Mouse (Mus musculus) liver, embryonic 15.5 days (tissue): ENCODE measurements around the gene Fam198a. TPM values are rescaled to one million over a fixed set of nuclear protein-coding genes. Genes with fewer than 3 reads are reported as not detected.

ENCODE experiments used
- ATAC-seq: fragments of 200-750 bp; cut with Nextera tagmentation; 2 replicates; pipeline ENCODE4 v1.8.0; 2017; ENCODE audit warnings: moderate number of reproducible peaks, mild to moderate bottlenecking, moderate library complexity; ENCODE audit not compliant: insufficient read depth
- H3K27ac ChIP-seq: fragments of 300-500 bp; sonication (generic); replicated peaks from 2 replicates; pipeline ENCODE4 v1.5.1; 2015; ENCODE audit warnings: mild to moderate bottlenecking, inconsistent platforms
- H3K27me3 ChIP-seq: fragments of 300-500 bp; sonication (generic); 2 replicates; pipeline ENCODE4 v1.6.1; 2015; ENCODE audit warnings: mild to moderate bottlenecking, inconsistent platforms
- H3K36me3 ChIP-seq: fragments of 300-500 bp; sonication (generic); replicated peaks from 2 replicates; pipeline ENCODE4 v1.6.1; 2015; ENCODE audit warnings: moderate library complexity, mild to moderate bottlenecking, inconsistent platforms
- H3K4me1 ChIP-seq: fragments of 300-500 bp; sonication (generic); replicated peaks from 2 replicates; pipeline ENCODE4 v1.6.1; 2015; ENCODE audit warnings: inconsistent platforms
- H3K4me2 ChIP-seq: fragments of 300-500 bp; sonication (generic); 2 replicates; pipeline ENCODE4 v1.6.1; 2015; ENCODE audit warnings: moderate library complexity, mild to moderate bottlenecking, inconsistent platforms
- H3K4me3 ChIP-seq: fragments of 300-500 bp; sonication (generic); replicated peaks from 2 replicates; pipeline ENCODE4 v1.5.1; 2015; ENCODE audit warnings: mild to moderate bottlenecking, inconsistent platforms
- H3K9ac ChIP-seq: fragments of 300-500 bp; sonication (generic); 2 replicates; pipeline ENCODE4 v1.6.1; 2015; ENCODE audit warnings: moderate library complexity, mild to moderate bottlenecking, inconsistent platforms
- H3K9me3 ChIP-seq: fragments of 300-500 bp; sonication (generic); replicated peaks from 2 replicates; pipeline ENCODE4 v1.6.1; 2016; ENCODE audit warnings: inconsistent platforms
- WGBS: fragments of 180-500 bp; shearing (Covaris S2); methylation state at CpG from one replicate; pipeline ENCODE4 v1.1.7; 2015; ENCODE audit warnings: mixed read lengths; ENCODE audit not compliant: insufficient replicate concordance; 5-methylcytosine and 5-hydroxymethylcytosine counted together
- polyA plus RNA-seq: library from polyadenylated mRNA; unstranded; fragments of >200 nt; fragmentation: Nextera tagmentation; extraction: Ambion mirVana; gene quantifications from 2 replicates; pipeline ENCODE4 v1.2.1, GENCODE M21; 2015

Fam198a gene
- polyA plus RNA-seq, 1 experiment from 2014 or later: 0.24 TPM

DNA sequence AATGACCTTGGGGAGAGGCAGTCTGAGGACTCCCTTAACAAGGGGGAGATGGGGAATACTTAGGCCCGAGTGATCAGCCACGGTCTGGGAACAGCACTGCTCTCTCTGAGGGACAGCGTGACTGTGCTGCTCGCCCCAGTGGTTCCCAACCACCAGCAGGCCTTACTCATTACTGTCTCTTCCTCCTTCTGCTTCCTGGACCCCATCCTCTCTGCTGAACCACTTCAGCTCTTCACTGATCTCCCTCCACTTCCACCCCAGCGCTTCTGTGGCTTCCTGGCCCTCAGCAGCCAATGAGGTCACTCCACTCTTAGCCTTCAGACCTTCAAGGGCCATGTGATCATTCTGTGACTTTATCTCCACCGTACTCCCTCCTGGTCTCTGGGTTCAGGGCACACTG, 41.2 kb upstream of the Fam198a start:
- Histone ChIP-seq H3K9ac (no peak overlapping the region), H3K27me3 (no peaks in the 10 kb centered on the region), H3K36me3 (no peaks in the 10 kb centered on the region), H3K4me3 (no peak overlapping the region), H3K9me3 (no peaks in the 10 kb centered on the region), H3K4me2 (no peak overlapping the region), H3K4me1 (0 out of 2 replicates have a peak, but pooled peaks cover 4% of the 10 kb centered on the region), H3K27ac (no peak overlapping the region)
- 24% methylated on average over 6 of the region's 6 CpGs for WGBS
- ATAC-seq: no peak

DNA sequence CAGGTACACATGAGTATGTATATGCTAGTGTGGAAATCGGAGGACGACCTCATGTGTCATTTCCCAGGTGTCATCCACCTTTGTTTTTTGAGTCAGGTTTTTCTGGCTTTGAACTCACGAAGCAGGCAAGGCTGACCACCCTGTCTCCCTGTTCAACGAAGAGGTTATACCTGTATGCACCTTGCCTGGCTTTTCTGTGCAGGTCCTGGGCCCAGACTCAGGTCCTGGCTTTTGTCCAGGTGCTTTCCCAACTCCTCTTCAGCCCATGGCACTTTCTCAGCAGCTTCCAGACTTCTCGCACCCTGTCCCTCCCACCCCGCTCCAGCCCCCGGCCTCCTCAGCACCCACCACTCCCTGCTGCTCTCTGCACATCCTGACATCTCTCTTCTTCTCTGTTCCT, 39.6 kb upstream of the Fam198a start:
- Histone ChIP-seq H3K36me3 (no peaks in the 10 kb centered on the region), H3K27me3 (no peaks in the 10 kb centered on the region), H3K4me1 (peaks cover 11% of the 10 kb centered on the region), H3K4me2 (no peak overlapping the region), H3K9me3 (no peaks in the 10 kb centered on the region), H3K9ac (no peak overlapping the region), H3K4me3 (no peak overlapping the region), H3K27ac (no peak overlapping the region)
- no peak for ATAC-seq
- WGBS: 75% methylated on average over 7 of the region's 7 CpGs

DNA sequence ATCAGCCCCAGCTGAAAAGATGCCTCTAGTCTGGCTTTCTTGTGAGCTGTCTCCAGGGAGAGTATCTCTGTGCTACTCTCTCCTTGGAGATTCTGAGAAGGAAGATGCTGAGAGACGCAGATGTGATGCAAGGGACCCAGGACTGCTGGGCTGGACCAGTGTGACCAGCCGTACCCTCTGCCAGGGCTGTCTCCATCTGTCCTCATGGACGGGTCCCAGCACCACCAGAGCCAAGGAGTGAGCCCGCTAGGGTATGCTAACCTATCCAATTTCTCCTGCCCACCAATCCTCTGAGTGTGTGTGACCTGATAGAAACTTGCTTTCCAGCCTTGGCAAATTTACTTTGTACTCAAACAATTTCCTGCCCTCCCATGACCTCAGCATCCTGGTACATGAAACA, 38.0 kb upstream of the Fam198a start:
- WGBS: 56% methylated on average over 4 of the region's 4 CpGs
- Histone ChIP-seq H3K4me1 (peaks cover 13% of the 10 kb centered on the region), H3K4me2 (no peak overlapping the region), H3K4me3 (no peak overlapping the region), H3K36me3 (no peaks in the 10 kb centered on the region), H3K9me3 (no peaks in the 10 kb centered on the region), H3K9ac (no peak overlapping the region), H3K27ac (no peak overlapping the region), H3K27me3 (no peaks in the 10 kb centered on the region)
- no peak for ATAC-seq

DNA sequence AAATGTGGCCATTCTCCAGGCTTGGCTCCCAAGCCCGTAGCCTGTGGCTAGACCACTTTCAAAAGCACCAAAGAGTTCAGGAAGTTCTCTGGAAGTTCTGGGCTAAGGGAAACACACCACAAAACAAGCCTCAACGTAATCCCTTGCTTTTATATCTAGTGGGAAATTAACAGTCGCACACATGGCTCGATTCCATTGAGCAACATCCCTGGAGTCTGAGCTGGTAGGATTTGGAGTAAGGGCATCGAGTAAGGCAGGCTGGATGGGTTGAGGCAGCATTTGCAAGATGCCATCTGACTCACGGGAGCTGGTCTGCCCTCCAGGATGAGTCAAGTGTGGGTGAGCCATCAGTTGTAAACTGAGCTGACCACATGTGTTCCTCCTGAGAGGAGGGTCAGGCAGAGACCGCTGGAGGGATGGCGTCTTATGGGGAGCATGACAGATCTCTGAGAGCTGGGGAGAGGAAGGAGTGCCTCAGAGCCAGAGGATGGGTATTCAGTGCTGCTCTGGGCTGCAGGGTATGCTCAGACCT, 36.5 kb upstream of the Fam198a start:
- WGBS: 60% methylated on average over 8 of the region's 8 CpGs
- peaks cover 13% of the 10 kb centered on the region for H3K4me1 ChIP-seq
- no peak for ATAC-seq
- H3K9me3 ChIP-seq: no peaks in the 10 kb centered on the region
- H3K9ac ChIP-seq: no peak overlapping the region
- no peak overlapping the region for H3K27ac ChIP-seq
- no peak overlapping the region for H3K4me3 ChIP-seq
- H3K27me3 ChIP-seq: no peaks in the 10 kb centered on the region
- H3K36me3 ChIP-seq: no peaks in the 10 kb centered on the region
- no peak overlapping the region for H3K4me2 ChIP-seq

DNA sequence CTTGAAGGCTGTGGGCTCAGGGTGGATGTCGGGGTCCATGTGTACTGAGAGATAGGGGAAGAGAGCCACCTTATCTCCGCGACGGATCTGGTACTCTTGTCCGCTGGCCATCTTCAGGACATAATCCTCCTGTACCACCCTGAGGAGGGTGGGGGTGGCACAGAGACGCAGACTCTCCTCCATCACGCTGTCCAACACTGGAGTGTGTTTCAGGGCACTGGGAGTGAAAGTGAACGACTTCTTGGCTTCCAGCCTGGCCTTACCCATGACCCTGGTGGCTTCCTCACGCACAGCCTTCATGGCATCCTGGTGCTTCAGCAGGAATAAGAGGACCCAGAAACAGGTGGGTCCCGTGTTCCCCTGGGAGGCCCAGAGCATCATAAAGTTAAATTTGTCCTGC, 35.7 kb upstream of the Fam198a start:
- H3K4me2 ChIP-seq: no peak overlapping the region
- H3K4me1 ChIP-seq: peaks cover 13% of the 10 kb centered on the region
- H3K27me3 ChIP-seq: no peaks in the 10 kb centered on the region
- no peak overlapping the region for H3K27ac ChIP-seq
- WGBS: 59% methylated on average over 10 of the region's 10 CpGs
- no peak overlapping the region for H3K4me3 ChIP-seq
- H3K9me3 ChIP-seq: no peaks in the 10 kb centered on the region
- H3K9ac ChIP-seq: no peak overlapping the region
- H3K36me3 ChIP-seq: no peaks in the 10 kb centered on the region
- ATAC-seq: no peak

DNA sequence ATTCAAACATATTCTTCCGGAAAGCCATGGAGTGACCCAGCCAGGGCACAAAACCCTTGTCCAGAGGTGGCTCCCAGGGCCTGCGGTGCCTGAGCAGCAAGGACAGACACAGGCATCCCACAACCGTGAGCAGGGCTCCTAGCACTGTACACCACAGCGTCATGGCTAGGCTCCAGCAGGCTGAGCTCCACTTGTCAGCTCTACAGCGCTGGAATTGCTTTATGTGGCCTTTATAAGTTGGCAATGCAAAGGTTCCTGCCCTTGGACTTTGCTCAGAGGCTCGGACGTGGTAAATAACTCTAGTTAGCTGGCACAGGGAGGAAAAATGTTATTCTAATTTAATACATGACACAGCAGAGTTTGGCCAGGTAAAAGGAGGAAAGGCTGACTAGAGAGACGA, 34.7 kb upstream of the Fam198a start, which contains the start of gene Cyp8b1:
Gene Cyp8b1 (minus strand): TSS at position 204 of the 400 bp plus-strand sequence.
- no peak within 1 kb of the TSS; the same call in 1 of the 2 replicates for H3K27ac ChIP-seq
- H3K9ac ChIP-seq: no peak within 1 kb of the TSS
- H3K36me3 ChIP-seq: no peaks in the 10 kb centered on the region
- no peak within 1 kb of the TSS for H3K4me3 ChIP-seq
- 58% methylated on average over 8 of the region's 8 CpGs for WGBS
- no peaks in the 10 kb centered on the region for H3K27me3 ChIP-seq
- H3K4me1 ChIP-seq: peaks cover 13% of the 10 kb centered on the region
- no peaks in the 10 kb centered on the region for H3K9me3 ChIP-seq
- H3K4me2 ChIP-seq: no peak within 1 kb of the TSS
- ATAC-seq: peak; percentile 53; the same call in 1 of the 2 replicates

DNA sequence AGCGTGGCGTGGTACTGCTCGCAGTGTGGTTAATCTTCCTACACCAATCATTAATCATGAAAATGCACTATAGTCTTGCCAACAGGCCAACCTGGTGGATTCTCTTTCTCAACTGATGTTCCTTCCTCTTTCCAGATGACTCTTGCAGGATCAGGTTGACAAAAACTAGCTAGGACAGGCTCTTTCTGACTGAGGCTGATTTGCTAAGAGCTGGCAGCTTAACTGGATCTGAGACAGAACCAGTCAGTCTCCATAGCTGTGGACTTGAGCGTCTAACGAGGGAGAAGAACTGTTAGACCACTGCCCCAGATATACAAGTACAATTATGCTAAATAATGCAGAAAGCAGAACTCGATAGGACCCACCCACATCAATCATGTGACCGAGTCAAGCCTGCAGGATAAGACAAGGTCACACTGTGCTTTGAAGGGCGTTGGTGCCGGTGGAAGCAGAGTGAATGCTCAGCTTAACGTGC, 31.7 kb upstream of the Fam198a start:
- Histone ChIP-seq H3K4me1 (peaks cover 13% of the 10 kb centered on the region), H3K4me3 (no peak overlapping the region), H3K9me3 (no peaks in the 10 kb centered on the region), H3K4me2 (no peak overlapping the region), H3K27ac (no peak overlapping the region), H3K36me3 (no peaks in the 10 kb centered on the region), H3K27me3 (no peaks in the 10 kb centered on the region), H3K9ac (no peak overlapping the region)
- WGBS: 42% methylated on average over 10 of the region's 10 CpGs
- ATAC-seq: no peak

DNA sequence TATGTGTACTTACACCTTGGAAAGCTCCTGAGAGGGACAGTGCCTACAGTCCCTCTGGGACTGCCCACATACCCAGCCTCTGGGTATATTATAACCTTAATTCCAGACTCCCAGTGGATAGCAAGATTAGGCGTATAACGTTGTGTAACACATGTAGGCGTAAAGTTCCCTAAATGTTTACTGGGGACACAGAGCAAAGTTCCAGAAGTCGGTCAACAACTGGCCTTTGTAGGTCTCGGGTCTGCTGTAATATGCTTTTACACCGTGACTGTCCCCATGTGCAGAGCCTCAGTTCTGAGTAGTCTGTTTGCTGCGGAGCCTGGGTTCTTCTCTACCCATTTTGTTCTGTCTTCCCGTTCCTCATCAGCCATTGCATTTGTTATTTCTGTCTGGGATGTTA, 27.3 kb upstream of the Fam198a start:
- H3K27me3 ChIP-seq: no peaks in the 10 kb centered on the region
- H3K27ac ChIP-seq: peak overlapping the region; percentile 76
- peak; percentile 72 for ATAC-seq
- H3K4me2 ChIP-seq: 0 out of 2 replicates have a peak overlapping the region, but pooled peaks have one; percentile 5
- 52% methylated on average over 8 of the region's 8 CpGs for WGBS
- H3K4me1 ChIP-seq: peaks cover 17% of the 10 kb centered on the region
- H3K4me3 ChIP-seq: no peak overlapping the region
- H3K9ac ChIP-seq: no peak overlapping the region
- H3K9me3 ChIP-seq: no peaks in the 10 kb centered on the region
- H3K36me3 ChIP-seq: no peaks in the 10 kb centered on the region

DNA sequence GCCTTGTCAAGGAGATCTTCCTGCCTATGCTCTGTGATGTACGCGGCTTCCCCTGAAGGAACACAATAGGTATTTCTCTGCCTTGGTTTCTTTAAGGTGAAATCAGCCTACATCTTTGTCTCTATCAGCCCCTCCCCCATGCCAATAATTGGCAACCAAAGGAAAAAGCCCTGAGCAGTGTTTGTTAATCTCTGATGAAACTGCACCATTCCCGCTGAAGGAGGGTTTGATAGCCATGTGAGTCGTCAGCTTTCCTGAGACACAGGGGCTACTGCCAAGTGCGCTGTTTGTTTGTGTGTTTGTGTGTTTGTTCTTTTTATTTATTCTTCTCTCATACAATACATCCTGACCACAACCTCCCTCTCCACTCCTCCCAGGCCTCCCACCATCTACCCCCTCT, 26.9 kb upstream of the Fam198a start:
- no peaks in the 10 kb centered on the region for H3K9me3 ChIP-seq
- H3K27me3 ChIP-seq: no peaks in the 10 kb centered on the region
- peak overlapping the region; percentile 5; the same call in 1 of the 2 replicates for H3K4me2 ChIP-seq
- no peak for ATAC-seq
- no peak overlapping the region for H3K4me3 ChIP-seq
- 64% methylated on average over 5 of the region's 5 CpGs for WGBS
- H3K9ac ChIP-seq: no peak overlapping the region
- peaks cover 17% of the 10 kb centered on the region for H3K4me1 ChIP-seq
- no peaks in the 10 kb centered on the region for H3K36me3 ChIP-seq
- peak overlapping the region; percentile 76 for H3K27ac ChIP-seq

DNA sequence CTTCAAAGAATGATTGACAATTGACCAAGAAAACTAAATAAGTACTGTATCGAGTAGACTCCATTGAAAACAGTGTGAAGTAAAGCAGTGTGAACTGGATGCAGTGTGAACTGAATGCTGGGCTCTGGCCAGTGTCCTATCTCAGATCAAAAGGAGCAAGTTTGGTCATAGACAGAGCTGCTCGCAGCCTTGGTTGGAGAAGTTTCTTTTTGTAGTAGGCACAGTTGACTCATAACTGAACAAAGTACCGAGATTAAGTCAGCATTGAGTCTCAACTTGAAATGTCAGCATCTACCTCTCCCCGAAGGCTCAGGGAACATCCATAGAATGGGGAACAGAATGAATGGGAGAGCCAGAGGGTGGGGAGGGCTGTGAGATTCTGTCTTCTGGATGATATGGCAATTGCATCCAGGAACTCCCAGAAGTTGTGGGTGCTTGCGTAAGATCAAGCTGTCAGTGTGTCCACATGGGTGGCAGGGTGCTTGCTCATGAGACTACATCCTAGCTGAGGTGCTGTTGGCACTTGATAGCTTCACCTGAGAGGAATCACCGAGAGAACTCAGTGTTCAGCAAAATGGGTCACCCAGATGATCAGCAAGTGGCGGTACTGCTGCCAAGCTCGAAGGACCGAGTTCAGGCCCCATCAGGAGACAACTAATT, 25.8 kb upstream of the Fam198a start:
- H3K4me1 ChIP-seq: peaks cover 17% of the 10 kb centered on the region
- ATAC-seq: no peak
- WGBS: 64% methylated on average over 9 of the region's 9 CpGs
- H3K4me2 ChIP-seq: no peak overlapping the region
- H3K9me3 ChIP-seq: no peaks in the 10 kb centered on the region
- H3K27me3 ChIP-seq: no peaks in the 10 kb centered on the region
- no peak overlapping the region for H3K27ac ChIP-seq
- H3K9ac ChIP-seq: no peak overlapping the region
- H3K4me3 ChIP-seq: no peak overlapping the region
- no peaks in the 10 kb centered on the region for H3K36me3 ChIP-seq

DNA sequence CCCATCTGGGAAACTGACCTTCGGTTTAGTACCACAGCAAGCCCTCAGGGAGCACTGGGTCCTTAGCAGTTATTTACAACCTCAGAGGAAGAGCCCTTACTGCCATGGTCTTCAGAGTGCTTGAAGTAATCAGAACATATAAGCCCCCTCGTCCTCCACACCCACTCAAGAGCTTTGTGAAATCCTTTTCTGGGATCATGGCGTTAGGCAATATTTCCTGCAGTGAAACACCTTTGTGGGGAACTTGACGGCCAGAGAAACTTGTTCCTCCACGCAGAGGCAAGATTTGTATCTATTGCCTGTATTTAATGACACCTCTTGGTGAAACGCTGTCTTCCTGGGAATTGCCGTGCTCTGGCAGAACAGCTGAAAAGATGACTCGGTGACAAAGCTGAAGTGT, 24.8 kb upstream of the Fam198a start:
- H3K9ac ChIP-seq: no peak overlapping the region
- 55% methylated on average over 8 of the region's 8 CpGs for WGBS
- peaks cover 17% of the 10 kb centered on the region for H3K4me1 ChIP-seq
- H3K27ac ChIP-seq: no peak overlapping the region
- no peaks in the 10 kb centered on the region for H3K36me3 ChIP-seq
- H3K27me3 ChIP-seq: no peaks in the 10 kb centered on the region
- no peak overlapping the region for H3K4me3 ChIP-seq
- H3K9me3 ChIP-seq: no peaks in the 10 kb centered on the region
- no peak for ATAC-seq
- no peak overlapping the region for H3K4me2 ChIP-seq
